Mouse (Mus musculus) embryo, embryonic 9.5 days (tissue): ENCODE results near the gene Mcat.
A peak's percentile ranks its signal among the peaks of the same experiment; 100 is the strongest.

Source experiments
- DNase-seq: peaks from one replicate; pipeline ENCODE4 v3.0.0-alpha.2; 2017; ENCODE audit errors: extremely low spot score

Gene Mcat

GRCm38 (mm10) chr15:83576651-83577050 is 13.1 kb upstream of the Mcat start:
- no peak for DNase-seq

- DNase-seq: no peak
Measured at GRCm38 (mm10) chr15:83575543-83575942, 12.0 kb upstream of the Mcat start.

GRCm38 (mm10) chr15:83574731-83575351 is 11.3 kb upstream of the Mcat start:
- DNase-seq: no peak

DNA sequence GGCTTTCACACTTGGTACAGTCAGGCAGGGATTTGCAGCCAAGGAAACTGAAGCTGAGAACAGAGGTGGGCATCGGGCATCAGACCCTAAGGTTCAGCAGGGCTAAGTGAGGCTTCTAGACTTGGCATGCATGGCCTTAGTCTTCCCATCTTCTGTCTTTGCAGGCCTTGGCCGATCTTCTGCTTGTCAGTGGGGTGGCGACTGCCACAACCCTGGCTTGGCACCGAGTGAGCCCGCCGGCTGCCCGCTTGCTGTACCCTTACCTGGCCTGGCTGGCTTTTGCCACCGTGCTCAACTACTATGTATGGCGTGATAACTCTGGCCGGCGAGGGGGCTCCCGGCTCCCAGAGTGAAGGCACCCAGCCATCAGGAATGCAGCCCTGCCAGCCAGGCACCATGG is 10.0 kb upstream of the Mcat start:
- DNase-seq: no peak

GRCm38 (mm10) chr15:83572132-83572531 is 8.5 kb upstream of the Mcat start:
- no peak for DNase-seq

GRCm38 (mm10) chr15:83571636-83572035 is 8.0 kb upstream of the Mcat start:
- no peak for DNase-seq

DNA sequence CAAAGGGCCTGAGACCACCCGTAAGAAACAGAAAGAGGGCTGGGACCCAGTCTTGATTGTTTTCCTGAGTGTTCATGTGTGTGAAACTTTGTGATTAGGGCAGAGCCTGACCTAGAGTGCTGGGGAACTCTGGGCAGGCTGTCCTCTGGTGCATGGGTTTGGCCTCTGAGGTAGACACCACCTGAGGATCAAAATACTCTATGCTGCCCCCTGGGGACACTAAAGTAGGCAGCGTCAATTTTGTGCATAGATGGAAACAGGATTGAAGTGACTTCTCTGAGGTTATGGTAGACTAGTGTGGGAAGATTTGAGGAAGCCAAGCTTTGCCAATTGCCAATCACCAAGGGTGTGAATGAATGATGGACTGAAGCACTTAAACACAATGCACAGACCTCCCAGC is 7.1 kb upstream of the Mcat start:
- DNase-seq: no peak

DNA sequence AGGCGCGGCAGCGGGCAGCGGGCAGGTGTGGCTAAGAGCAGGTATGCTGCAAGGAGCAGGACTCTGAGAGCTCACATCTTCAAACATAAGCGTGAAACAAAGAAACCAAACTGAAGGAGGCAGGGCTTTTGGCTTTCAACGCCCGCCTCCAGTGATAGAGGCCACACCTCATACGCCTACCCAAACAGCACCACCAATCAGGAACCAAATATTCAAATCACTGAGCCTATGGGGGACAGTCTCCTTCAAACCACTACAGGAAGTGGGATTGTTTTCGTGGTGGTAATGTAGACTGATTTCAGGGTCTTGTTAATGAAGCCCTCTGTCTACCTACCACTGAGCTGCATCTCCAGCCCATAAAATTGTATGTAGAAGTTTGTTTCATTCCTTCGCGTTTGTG is 6.1 kb upstream of the Mcat start:
- DNase-seq: no peak

DNA sequence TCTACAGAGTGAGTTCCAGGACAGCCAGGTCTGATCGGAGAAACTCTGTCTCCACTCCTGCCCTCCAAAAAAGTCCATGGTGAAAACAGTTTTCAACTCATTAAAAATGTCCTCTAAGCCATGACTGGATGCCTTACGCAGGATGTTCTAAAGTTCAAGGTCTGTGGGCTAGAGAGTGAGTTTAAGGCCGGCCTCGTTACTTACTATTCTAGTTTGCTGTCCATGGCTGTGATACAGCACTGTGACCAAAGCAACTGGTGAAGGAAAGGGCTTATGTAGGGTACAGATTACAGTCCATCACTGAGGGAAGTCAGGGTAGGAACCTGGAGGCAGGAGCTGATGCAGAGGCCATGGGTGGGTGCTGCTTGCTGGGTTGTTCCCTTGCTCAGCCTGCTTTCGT is 5.0 kb upstream of the Mcat start:
- no peak for DNase-seq

DNA sequence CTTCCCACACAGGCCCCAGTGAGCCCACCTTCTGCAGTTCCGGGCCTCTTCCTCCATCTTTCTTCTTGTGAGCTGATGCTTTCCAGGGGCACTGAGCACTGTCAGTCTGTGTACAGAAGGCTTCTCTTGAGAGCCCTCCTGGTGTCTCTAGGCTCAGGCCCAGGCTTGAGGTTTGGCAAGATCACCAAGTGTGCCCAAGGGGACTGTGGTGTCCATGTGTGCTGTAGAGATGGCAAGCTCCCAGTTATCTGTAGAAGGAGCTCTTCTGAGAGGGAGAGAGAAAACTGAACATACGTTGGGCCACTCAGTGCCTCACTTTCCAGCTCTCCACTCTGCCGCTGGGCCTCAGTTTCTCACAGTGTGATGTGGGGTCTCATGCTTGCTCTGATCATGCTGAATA is 4.1 kb upstream of the Mcat start:
- DNase-seq: no peak

DNA sequence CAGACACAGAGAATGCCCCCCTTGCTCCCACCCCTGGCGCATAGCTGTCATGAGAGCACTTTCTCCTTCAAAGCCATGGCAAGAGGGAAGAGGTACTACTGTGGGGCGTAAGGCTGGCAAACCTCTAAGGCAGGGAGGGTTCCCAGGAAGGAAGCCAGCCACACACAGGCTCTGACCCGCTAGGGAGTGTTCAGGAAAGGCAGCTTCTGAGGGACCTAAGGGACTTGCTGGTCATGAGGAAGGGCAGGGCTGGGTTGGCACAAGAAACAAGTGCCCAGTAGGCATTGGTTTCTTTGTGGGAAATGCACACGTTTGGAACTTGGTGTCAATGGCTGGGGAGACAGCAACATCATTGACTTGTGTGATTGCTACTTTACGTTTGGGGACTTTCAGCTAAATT is 2.4 kb upstream of the Mcat start:
- DNase-seq: no peak

- DNase-seq: no peak
Measured at GRCm38 (mm10) chr15:83565434-83565833, 1.8 kb upstream of the Mcat start.

GRCm38 (mm10) chr15:83563857-83564651 is 467 bp upstream of the Mcat start:
- peak; percentile 62 for DNase-seq

GRCm38 (mm10) chr15:83562626-83563270 is 839 bp downstream of the Mcat start:
- peak; percentile 34 for DNase-seq

GRCm38 (mm10) chr15:83560941-83561477 is 2.6 kb downstream of the Mcat start:
- no peak for DNase-seq

DNA sequence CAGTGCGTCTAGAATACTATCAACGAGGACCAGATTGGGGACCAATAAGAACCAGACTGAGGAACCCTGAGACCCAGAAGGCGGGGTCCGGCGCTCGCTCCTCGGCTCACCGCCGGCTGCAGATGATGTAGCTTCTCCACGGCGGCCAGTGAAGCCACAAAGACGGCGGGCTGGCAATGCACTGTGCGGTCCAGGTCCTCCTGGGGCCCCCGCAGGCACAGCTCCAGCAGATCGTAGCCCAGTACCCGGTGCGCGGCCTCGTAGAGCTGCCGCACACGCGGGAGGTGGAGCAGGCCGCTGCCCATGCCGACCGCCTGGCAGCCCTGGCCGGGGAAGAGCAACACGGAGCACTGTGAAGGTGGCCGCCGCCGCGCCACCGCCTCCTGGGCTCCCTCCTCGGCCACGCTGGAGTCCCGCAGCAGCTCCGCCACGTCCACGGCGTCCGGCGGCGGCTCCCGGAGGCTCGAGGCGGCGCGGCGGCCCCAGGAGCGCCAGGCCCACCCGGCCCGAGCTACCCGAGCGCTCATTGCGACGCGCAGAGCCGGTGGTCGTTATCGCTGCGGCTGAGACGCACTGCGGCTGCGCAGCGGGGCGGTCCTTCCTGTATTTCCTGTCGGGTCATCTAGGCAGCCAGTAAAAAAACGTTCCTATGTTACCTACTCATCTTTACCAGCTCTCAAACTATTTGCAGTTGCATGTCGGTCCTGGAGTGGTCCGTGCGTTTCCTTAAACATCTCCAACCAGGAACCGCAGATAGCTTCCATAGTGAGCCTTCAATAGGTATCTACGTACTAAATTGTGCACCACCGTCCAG is 8.2 kb downstream of the Mcat start:
- peak; percentile 89 for DNase-seq

DNA sequence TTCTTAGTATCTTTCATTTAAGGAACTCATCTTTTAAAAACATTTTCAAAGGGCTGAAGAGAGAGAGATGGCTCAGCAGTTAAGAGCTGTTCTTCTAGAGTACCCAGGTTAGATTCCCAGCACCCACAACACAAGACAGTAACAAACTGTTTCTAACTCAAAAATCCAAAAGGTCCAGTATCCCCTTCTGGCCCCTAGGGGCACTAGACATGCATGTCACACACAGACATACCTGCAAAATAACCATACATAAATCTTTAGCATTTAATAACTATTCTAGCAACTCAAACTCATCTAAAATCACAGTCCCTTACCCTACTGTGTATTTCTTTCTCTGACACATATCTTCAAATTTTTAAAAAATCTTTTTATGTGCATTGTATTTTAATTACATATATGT is 9.8 kb downstream of the Mcat start:
- no peak for DNase-seq

DNA sequence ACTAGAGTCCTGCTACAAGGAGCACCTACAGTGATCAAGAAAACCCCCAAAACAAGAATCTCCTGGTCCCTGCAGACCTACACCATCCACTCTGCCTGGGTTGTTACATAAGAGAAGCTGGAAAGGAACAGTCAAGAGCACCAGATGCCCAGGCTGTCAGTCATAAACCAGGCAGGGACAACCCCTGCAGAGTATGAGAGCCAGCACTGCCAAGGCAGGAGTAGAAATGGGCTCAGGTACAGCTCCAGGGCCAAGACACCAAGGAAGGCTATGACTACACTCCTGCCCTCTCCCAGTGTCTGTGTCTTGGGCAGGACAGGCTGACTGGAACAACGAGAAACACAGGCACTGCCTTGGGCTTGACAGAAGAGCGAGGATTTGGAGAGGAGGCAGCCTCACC is 13.4 kb downstream of the Mcat start:
- no peak for DNase-seq

DNA sequence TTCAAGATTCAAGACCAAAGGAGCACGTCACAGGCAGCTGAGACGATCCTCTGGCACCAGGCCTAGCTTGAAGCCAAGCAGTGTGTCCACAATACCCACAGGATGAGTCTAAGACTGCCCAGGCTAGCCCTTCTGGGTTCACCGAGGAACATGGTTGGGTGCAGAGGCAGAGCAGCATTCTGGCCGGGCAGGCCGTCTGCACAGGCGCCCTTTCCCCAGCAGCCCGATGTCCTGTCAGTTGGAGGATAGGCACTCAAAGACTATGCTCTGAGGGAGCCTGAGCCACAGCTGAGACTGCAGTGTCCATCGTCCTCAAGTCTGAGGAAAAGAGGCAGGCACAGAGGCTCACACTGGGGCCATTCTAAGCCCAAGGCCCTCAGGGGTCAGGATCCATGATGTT is 16.4 kb downstream of the Mcat start:
- no peak for DNase-seq

GRCm38 (mm10) chr15:83546029-83546428 is 17.6 kb downstream of the Mcat start:
- no peak for DNase-seq

DNA sequence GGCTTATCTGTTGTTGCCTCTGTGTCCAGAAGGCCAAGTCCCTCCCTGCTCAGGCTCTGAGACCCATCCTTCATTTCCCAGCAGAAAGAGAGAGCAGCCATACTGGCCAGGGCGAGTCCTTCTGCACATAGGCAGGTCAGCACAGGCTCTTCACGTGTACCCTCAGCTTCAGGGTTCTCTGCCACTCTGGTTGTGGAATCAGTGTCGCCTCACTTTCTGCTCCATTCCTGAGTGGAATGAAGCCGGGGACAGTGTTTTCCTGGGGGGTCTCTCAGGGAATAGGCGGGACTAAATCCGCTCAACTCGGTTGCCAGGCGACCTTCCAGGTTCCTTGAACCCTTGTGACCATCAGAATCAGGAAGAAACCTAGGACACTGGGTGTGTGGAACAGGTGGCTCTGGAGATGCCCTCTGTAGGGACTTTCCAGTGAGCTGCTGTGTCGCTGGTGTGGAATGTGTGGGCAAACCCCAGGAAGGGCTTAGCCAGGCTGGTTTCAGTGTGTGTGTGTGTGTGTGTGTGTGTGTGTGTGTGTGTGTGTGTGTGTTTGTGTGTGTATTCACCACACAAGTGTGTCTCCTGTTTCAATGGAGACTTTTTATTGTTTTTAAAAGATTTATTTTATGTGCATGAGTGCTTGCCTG is 21.8 kb downstream of the Mcat start:
- DNase-seq: no peak
